Mouse (Mus musculus): Measurements from ENCODE around the gene Dnal4. TPM values are rescaled to one million over a fixed set of nuclear protein-coding genes. Genes with fewer than 3 reads are reported as not detected.

Dnal4 gene
- total RNA-seq, 1 experiment = 23.5 TPM

GRCm38 (mm10) chr15:79744742-79745141, 32.9 kb downstream of the Dnal4 start:
- in situ Hi-C loops (cut with MboI; ENCODE audit: low sequenced_read_pairs in 2 of 2, unreplicated experiment in 2 of 2) = no loop called here
- Histone ChIP-seq H3K4me3 (ENCODE audit: insufficient read depth in 1 of 2, low read depth in 1 of 2, low read length in 2 of 2, poor library complexity in 1 of 2, severe bottlenecking in 1 of 2) (no peak overlapping the region), H3K9me3 (ENCODE audit: control insufficient read depth, insufficient read depth, low read depth, low read length) (no peaks in the 10 kb centered on the region), H3K27ac (ENCODE audit: insufficient read depth, low read depth, low read length, poor library complexity, severe bottlenecking) (no peak overlapping the region), H3K9ac (ENCODE audit: insufficient read depth, low read depth, low read length, poor library complexity, severe bottlenecking) (no peak overlapping the region), H3K4me1 (ENCODE audit: control insufficient read depth in 2 of 2, insufficient read depth in 2 of 2, low read length in 2 of 2, poor library complexity in 1 of 2) (peaks cover 7 to 17% of the 10 kb centered on the region in 2 experiments; a peak in 3 of 4 replicates), H3K36me3 (ENCODE audit: control insufficient read depth, insufficient read depth, low read length, poor library complexity, severe bottlenecking) (no peaks in the 10 kb centered on the region)
- DNase-seq (ENCODE audit: low read depth, low spot score) = no peak
- no peak for TF ChIP-seq MAFK (IDR thresholded peaks at IDR 0.05; ENCODE audit: insufficient read depth, low read depth, low read length)
- TF ChIP-seq ZNF384 (IDR thresholded peaks at IDR 0.05; ENCODE audit: low read depth, low read length) = no peak
- TF ChIP-seq ZC3H11A (IDR thresholded peaks at IDR 0.05; ENCODE audit: borderline replicate concordance, low read depth, low read length) = no peak
- no peak for TF ChIP-seq CHD2 (IDR thresholded peaks at IDR 0.05; ENCODE audit: low read depth, low read length)
- no peak for TF ChIP-seq HCFC1 (IDR thresholded peaks at IDR 0.05; ENCODE audit: borderline replicate concordance, insufficient read depth, low read length)

- peaks cover 2% of the 10 kb centered on the region; the same call in 1 of the 2 replicates for H3K36me3 ChIP-seq (ENCODE audit: control insufficient read depth, insufficient read depth, low read length, poor library complexity, severe bottlenecking)
- H3K4me1 ChIP-seq (ENCODE audit: control insufficient read depth in 2 of 2, insufficient read depth in 2 of 2, low read length in 2 of 2, poor library complexity in 1 of 2) = peaks cover 7 to 19% of the 10 kb centered on the region in 2 experiments; a peak in 3 of 4 replicates
- no peaks in the 10 kb centered on the region for H3K9me3 ChIP-seq (ENCODE audit: control insufficient read depth, insufficient read depth, low read depth, low read length)
- DNase-seq (ENCODE audit: low read depth, low spot score) = no peak
- TF ChIP-seq CHD2 (IDR thresholded peaks at IDR 0.05; ENCODE audit: low read depth, low read length) (no peak), HCFC1 (IDR thresholded peaks at IDR 0.05; ENCODE audit: borderline replicate concordance, insufficient read depth, low read length) (no peak), MAFK (IDR thresholded peaks at IDR 0.05; ENCODE audit: insufficient read depth, low read depth, low read length) (no peak), ZNF384 (IDR thresholded peaks at IDR 0.05; ENCODE audit: low read depth, low read length) (no peak), ZC3H11A (IDR thresholded peaks at IDR 0.05; ENCODE audit: borderline replicate concordance, low read depth, low read length) (no peak)
- no peak overlapping the region for H3K4me3 ChIP-seq (ENCODE audit: insufficient read depth in 1 of 2, low read depth in 1 of 2, low read length in 2 of 2, poor library complexity in 1 of 2, severe bottlenecking in 1 of 2)
- H3K9ac ChIP-seq (ENCODE audit: insufficient read depth, low read depth, low read length, poor library complexity, severe bottlenecking) = no peak overlapping the region
- in situ Hi-C loops (cut with MboI; ENCODE audit: low sequenced_read_pairs in 2 of 2, unreplicated experiment in 2 of 2) = no loop called here
- no peak overlapping the region for H3K27ac ChIP-seq (ENCODE audit: insufficient read depth, low read depth, low read length, poor library complexity, severe bottlenecking)
These were observed 33.6 kb downstream of the Dnal4 start for GRCm38 (mm10) chr15:79744001-79744400.

- in situ Hi-C loops (cut with MboI; ENCODE audit: low sequenced_read_pairs in 2 of 2, unreplicated experiment in 2 of 2) = no loop called here
- Histone ChIP-seq H3K9me3 (ENCODE audit: control insufficient read depth, insufficient read depth, low read depth, low read length) (no peaks in the 10 kb centered on the region), H3K36me3 (ENCODE audit: control insufficient read depth, insufficient read depth, low read length, poor library complexity, severe bottlenecking) (peaks cover 5% of the 10 kb centered on the region; the same call in 1 of the 2 replicates), H3K27ac (ENCODE audit: insufficient read depth, low read depth, low read length, poor library complexity, severe bottlenecking) (no peak overlapping the region), H3K9ac (ENCODE audit: insufficient read depth, low read depth, low read length, poor library complexity, severe bottlenecking) (peak overlapping the region; percentile 65), H3K4me3 (ENCODE audit: insufficient read depth in 1 of 2, low read depth in 1 of 2, low read length in 2 of 2, poor library complexity in 1 of 2, severe bottlenecking in 1 of 2) (peak overlapping the region; percentile 66 to 80), H3K4me1 (ENCODE audit: control insufficient read depth in 2 of 2, insufficient read depth in 2 of 2, low read length in 2 of 2, poor library complexity in 1 of 2) (peaks cover 3 to 15% of the 10 kb centered on the region in 2 experiments; a peak in 3 of 4 replicates)
- no peak for TF ChIP-seq ZNF384 (IDR thresholded peaks at IDR 0.05; ENCODE audit: low read depth, low read length)
- no peak for TF ChIP-seq ZC3H11A (IDR thresholded peaks at IDR 0.05; ENCODE audit: borderline replicate concordance, low read depth, low read length)
- TF ChIP-seq HCFC1 (IDR thresholded peaks at IDR 0.05; ENCODE audit: borderline replicate concordance, insufficient read depth, low read length) = no peak
- no peak for TF ChIP-seq CHD2 (IDR thresholded peaks at IDR 0.05; ENCODE audit: low read depth, low read length)
- TF ChIP-seq MAFK (IDR thresholded peaks at IDR 0.05; ENCODE audit: insufficient read depth, low read depth, low read length) = no peak
- DNase-seq (ENCODE audit: low read depth, low spot score) = no peak
These were observed 35.0 kb downstream of the Dnal4 start for GRCm38 (mm10) chr15:79742706-79743023.

GRCm38 (mm10) chr15:79741921-79742705, 35.5 kb downstream of the Dnal4 start, which contains the start of gene Sun2:
TSS of gene Sun2 (minus strand) at chr15:79742536.
- in situ Hi-C loops (cut with MboI; ENCODE audit: low sequenced_read_pairs in 2 of 2, unreplicated experiment in 2 of 2) = no loop called here
- Histone ChIP-seq H3K27ac (ENCODE audit: insufficient read depth, low read depth, low read length, poor library complexity, severe bottlenecking) (no peak within 1 kb of the TSS), H3K9ac (ENCODE audit: insufficient read depth, low read depth, low read length, poor library complexity, severe bottlenecking) (peak within 1 kb of the TSS; percentile 73), H3K4me1 (ENCODE audit: control insufficient read depth in 2 of 2, insufficient read depth in 2 of 2, low read length in 2 of 2, poor library complexity in 1 of 2) (peaks cover 3 to 15% of the 10 kb centered on the region in 2 experiments; a peak in 3 of 4 replicates), H3K36me3 (ENCODE audit: control insufficient read depth, insufficient read depth, low read length, poor library complexity, severe bottlenecking) (peaks cover 9% of the 10 kb centered on the region; the same call in 1 of the 2 replicates), H3K4me3 (ENCODE audit: insufficient read depth in 1 of 2, low read depth in 1 of 2, low read length in 2 of 2, poor library complexity in 1 of 2, severe bottlenecking in 1 of 2) (peak within 1 kb of the TSS; percentile 66 to 80), H3K9me3 (ENCODE audit: control insufficient read depth, insufficient read depth, low read depth, low read length) (no peaks in the 10 kb centered on the region)
- DNase-seq (ENCODE audit: low read depth, low spot score) = peak; percentile 52
- TF ChIP-seq HCFC1 (IDR thresholded peaks at IDR 0.05; ENCODE audit: borderline replicate concordance, insufficient read depth, low read length) = no peak
- 0 out of 2 replicates have a peak, but pooled peaks have one; percentile 1 for TF ChIP-seq CHD2 (IDR thresholded peaks at IDR 0.05; ENCODE audit: low read depth, low read length)

Data from ES-E14 (cell line).